Mouse (Mus musculus) olfactory bulb, adult 2 months (tissue): ENCODE data around the gene Borcs5.

ENCODE experiments used
- CTCF ChIP-seq: fragments of 200-500 bp; IDR thresholded peaks from 2 replicates; pipeline ENCODE4 v1.5.1; 2012; ENCODE audit warnings: low read depth, mild to moderate bottlenecking, low read length, moderate library complexity; ENCODE audit not compliant: insufficient read depth
- POLR2A ChIP-seq: fragments of 200-500 bp; IDR thresholded peaks from 2 replicates; pipeline ENCODE4 v1.6.1; 2012; ENCODE audit warnings: mild to moderate bottlenecking, low read depth, low read length, moderate library complexity; ENCODE audit not compliant: insufficient read depth

GRCm38 (mm10) chr6:134601130-134601529 is 38.2 kb upstream of the Borcs5 start:
- TF ChIP-seq CTCF (no peak), POLR2A (no peak)
